Mouse (Mus musculus): ENCODE results near the gene Cntrob. TPM values are rescaled to one million over a fixed set of nuclear protein-coding genes. Genes with fewer than 3 reads are reported as not detected.

The Cntrob gene
- polyA plus RNA-seq, 1 experiment from 2014 or later = 27.8 TPM

- peak; percentile 88 for ATAC-seq (ENCODE audit: insufficient number of reproducible peaks, low FRiP score, low TSS enrichment, low read depth)
- 1% methylated on average over 99 of the region's 99 CpGs for WGBS
- Histone ChIP-seq H3K4me1 (peaks cover 22% of the 10 kb centered on the region), H3K36me3 (peaks cover 27% of the 10 kb centered on the region), H3K27me3 (no peaks in the 10 kb centered on the region), H3K4me3 (replicated peaks) (peak within 1 kb of the TSS; percentile 68), H3K4me2 (replicated peaks) (peak within 1 kb of the TSS; percentile 95), H3K9me3 (replicated peaks) (no peaks in the 10 kb centered on the region), H3K27ac (replicated peaks) (peak within 1 kb of the TSS; percentile 90), H3K9ac (peak within 1 kb of the TSS; percentile 58)
These were observed 16.9 kb upstream of the Cntrob start, which contains the start of gene Rnf227 for GRCm38 (mm10) chr11:69340161-69341131. Gene Rnf227, plus strand, starts transcription at chr11:69340461.

GRCm38 (mm10) chr11:69334796-69335195 is 11.2 kb upstream of the Cntrob start:
- Histone ChIP-seq H3K4me2 (replicated peaks) (no peak overlapping the region), H3K4me1 (peaks cover 26% of the 10 kb centered on the region), H3K9ac (no peak overlapping the region), H3K27ac (replicated peaks) (no peak overlapping the region), H3K9me3 (replicated peaks) (no peaks in the 10 kb centered on the region), H3K36me3 (no peaks in the 10 kb centered on the region), H3K4me3 (replicated peaks) (no peak overlapping the region), H3K27me3 (no peaks in the 10 kb centered on the region)
- WGBS = 66% methylated on average over 4 of the region's 4 CpGs
- ATAC-seq (ENCODE audit: insufficient number of reproducible peaks, low FRiP score, low TSS enrichment, low read depth) = no peak

GRCm38 (mm10) chr11:69333922-69334321 is 10.3 kb upstream of the Cntrob start:
- Histone ChIP-seq H3K4me1 (peaks cover 23% of the 10 kb centered on the region), H3K36me3 (no peaks in the 10 kb centered on the region), H3K27ac (replicated peaks) (no peak overlapping the region), H3K9ac (no peak overlapping the region), H3K27me3 (peaks cover 3% of the 10 kb centered on the region; the same call in 1 of the 2 replicates), H3K4me3 (replicated peaks) (no peak overlapping the region), H3K4me2 (replicated peaks) (no peak overlapping the region), H3K9me3 (replicated peaks) (no peaks in the 10 kb centered on the region)
- 56% methylated on average over 3 of the region's 3 CpGs for WGBS
- no peak for ATAC-seq (ENCODE audit: insufficient number of reproducible peaks, low FRiP score, low TSS enrichment, low read depth)

GRCm38 (mm10) chr11:69332713-69333253 is 9.2 kb upstream of the Cntrob start:
- H3K9me3 ChIP-seq (replicated peaks) = no peaks in the 10 kb centered on the region
- H3K27me3 ChIP-seq = peaks cover 8% of the 10 kb centered on the region
- no peak overlapping the region; the same call in 1 of the 2 replicates for H3K4me3 ChIP-seq (replicated peaks)
- 36% methylated on average over 8 of the region's 8 CpGs for WGBS
- no peak for ATAC-seq (ENCODE audit: insufficient number of reproducible peaks, low FRiP score, low TSS enrichment, low read depth)
- no peak overlapping the region; the same call in 1 of the 2 replicates for H3K27ac ChIP-seq (replicated peaks)
- H3K9ac ChIP-seq = 0 out of 2 replicates have a peak overlapping the region, but pooled peaks have one; percentile 45
- H3K4me1 ChIP-seq = peaks cover 23% of the 10 kb centered on the region
- no peaks in the 10 kb centered on the region for H3K36me3 ChIP-seq
- peak overlapping the region; percentile 61 for H3K4me2 ChIP-seq (replicated peaks)

GRCm38 (mm10) chr11:69331929-69332405 is 8.4 kb upstream of the Cntrob start:
- no peaks in the 10 kb centered on the region for H3K36me3 ChIP-seq
- H3K9ac ChIP-seq = peak overlapping the region; percentile 45
- H3K4me1 ChIP-seq = peaks cover 25% of the 10 kb centered on the region
- H3K4me2 ChIP-seq (replicated peaks) = peak overlapping the region; percentile 61
- WGBS = 2% methylated on average over 24 of the region's 24 CpGs
- peak; percentile 77; the same call in 1 of the 2 replicates for ATAC-seq (ENCODE audit: insufficient number of reproducible peaks, low FRiP score, low TSS enrichment, low read depth)
- peaks cover 16% of the 10 kb centered on the region for H3K27me3 ChIP-seq
- H3K9me3 ChIP-seq (replicated peaks) = no peaks in the 10 kb centered on the region
- peak overlapping the region; percentile 79 for H3K27ac ChIP-seq (replicated peaks)
- peak overlapping the region; percentile 58 for H3K4me3 ChIP-seq (replicated peaks)

GRCm38 (mm10) chr11:69331152-69331551 is 7.6 kb upstream of the Cntrob start:
- ATAC-seq (ENCODE audit: insufficient number of reproducible peaks, low FRiP score, low TSS enrichment, low read depth) = no peak

GRCm38 (mm10) chr11:69328517-69328916 is 4.9 kb upstream of the Cntrob start:
- H3K9ac ChIP-seq = no peak overlapping the region
- ATAC-seq (ENCODE audit: insufficient number of reproducible peaks, low FRiP score, low TSS enrichment, low read depth) = no peak

More at GRCm38 (mm10) chr11:69331152-69331551, 7.6 kb upstream of the Cntrob start:
- Histone ChIP-seq H3K4me1 (peaks cover 32% of the 10 kb centered on the region), H3K27ac (replicated peaks) (0 out of 2 replicates have a peak overlapping the region, but pooled peaks have one; percentile 79), H3K4me3 (replicated peaks) (peak overlapping the region; percentile 58; the same call in 1 of the 2 replicates), H3K27me3 (peaks cover 22% of the 10 kb centered on the region), H3K9ac (no peak overlapping the region), H3K36me3 (no peaks in the 10 kb centered on the region), H3K4me2 (replicated peaks) (peak overlapping the region; percentile 61; the same call in 1 of the 2 replicates), H3K9me3 (replicated peaks) (no peaks in the 10 kb centered on the region)
- 89% methylated on average over 6 of the region's 6 CpGs for WGBS

GRCm38 (mm10) chr11:69327648-69328047 is 4.1 kb upstream of the Cntrob start:
- H3K9ac ChIP-seq = no peak overlapping the region; the same call in 1 of the 2 replicates
- no peaks in the 10 kb centered on the region for H3K36me3 ChIP-seq
- ATAC-seq (ENCODE audit: insufficient number of reproducible peaks, low FRiP score, low TSS enrichment, low read depth) = no peak
- H3K27ac ChIP-seq (replicated peaks) = no peak overlapping the region
- H3K4me3 ChIP-seq (replicated peaks) = no peak overlapping the region
- H3K9me3 ChIP-seq (replicated peaks) = no peaks in the 10 kb centered on the region
- 53% methylated on average over 6 of the region's 6 CpGs for WGBS
- H3K27me3 ChIP-seq = peaks cover 22% of the 10 kb centered on the region
- H3K4me1 ChIP-seq = peaks cover 48% of the 10 kb centered on the region
- H3K4me2 ChIP-seq (replicated peaks) = no peak overlapping the region

More at GRCm38 (mm10) chr11:69328517-69328916, 4.9 kb upstream of the Cntrob start:
- Histone ChIP-seq H3K4me1 (peaks cover 49% of the 10 kb centered on the region), H3K27ac (replicated peaks) (no peak overlapping the region), H3K36me3 (no peaks in the 10 kb centered on the region), H3K4me3 (replicated peaks) (no peak overlapping the region), H3K9me3 (replicated peaks) (no peaks in the 10 kb centered on the region), H3K4me2 (replicated peaks) (no peak overlapping the region), H3K27me3 (peaks cover 22% of the 10 kb centered on the region)
- 93% methylated on average over 6 of the region's 6 CpGs for WGBS

- no peak overlapping the region for H3K9ac ChIP-seq
- peak overlapping the region; percentile 51 for H3K4me3 ChIP-seq (replicated peaks)
- H3K4me1 ChIP-seq = peaks cover 48% of the 10 kb centered on the region
- H3K36me3 ChIP-seq = no peaks in the 10 kb centered on the region
- H3K27ac ChIP-seq (replicated peaks) = no peak overlapping the region
- WGBS = 13% methylated on average over 9 of the region's 9 CpGs
- H3K27me3 ChIP-seq = peaks cover 22% of the 10 kb centered on the region
- no peaks in the 10 kb centered on the region for H3K9me3 ChIP-seq (replicated peaks)
- peak overlapping the region; percentile 89 for H3K4me2 ChIP-seq (replicated peaks)
- ATAC-seq (ENCODE audit: insufficient number of reproducible peaks, low FRiP score, low TSS enrichment, low read depth) = no peak
These were observed 3.5 kb upstream of the Cntrob start for GRCm38 (mm10) chr11:69327157-69327442.

GRCm38 (mm10) chr11:69326408-69327156 is 3.0 kb upstream of the Cntrob start:
- H3K4me2 ChIP-seq (replicated peaks) = peak overlapping the region; percentile 89
- no peaks in the 10 kb centered on the region for H3K9me3 ChIP-seq (replicated peaks)
- peak overlapping the region; percentile 37 for H3K9ac ChIP-seq
- under 1% methylated on average over 45 of the region's 45 CpGs for WGBS
- H3K36me3 ChIP-seq = no peaks in the 10 kb centered on the region
- peaks cover 50% of the 10 kb centered on the region for H3K4me1 ChIP-seq
- H3K27ac ChIP-seq (replicated peaks) = no peak overlapping the region
- ATAC-seq (ENCODE audit: insufficient number of reproducible peaks, low FRiP score, low TSS enrichment, low read depth) = no peak
- peaks cover 22% of the 10 kb centered on the region for H3K27me3 ChIP-seq
- H3K4me3 ChIP-seq (replicated peaks) = peak overlapping the region; percentile 51

All from embryonic facial prominence, embryonic 15.5 days (tissue).